9 mouse cellular contexts compared by ENCODE assay signal in genomic region chr2:84851130-84852040, GRCm38 (mm10). TPM values are rescaled to one million over a fixed set of nuclear protein-coding genes. Genes with fewer than 3 reads are reported as not detected.
DNase-seq lines count a peak whose midpoint lies in the region; ATAC-seq and TF ChIP-seq lines count a peak whose summit lies in the region.
"Had no signal": no experiment of that assay in that cellular context is flagged by ENCODE, and none has a peak within 500 bp of the region (broad histone marks: within the 10 kb centered on the region; RNA-seq: fewer than 3 reads in every experiment).

No protein-coding gene starts in this region.

- peak; percentile 54 for DNase-seq in ovary, adult 18-20 months (ENCODE audit: low spot score)
- DNase-seq in ovary, postnatal 10 days (ENCODE audit: low spot score), result no peak
- peak; percentile 79 for DNase-seq in lung, postnatal 10 days
- peak; percentile 77 for DNase-seq in stomach, postnatal 0 days (ENCODE audit: low spot score)
- DNase-seq in natural killer cell, adult 2 months (ENCODE audit: low spot score in 2 of 2), result no peak
- no peak for DNase-seq in spleen, postnatal 36 days (ENCODE audit: low spot score in 2 of 2)

- no peak for ATAC-seq in heart, embryonic 14.5 days (ENCODE audit: insufficient number of reproducible peaks, insufficient read depth, low FRiP score, low read depth)
- peak; percentile 80 for ATAC-seq in kidney, embryonic 16.5 days (ENCODE audit: low FRiP score, low TSS enrichment)
- peak; percentile 88 for ATAC-seq in stomach, postnatal 0 days (ENCODE audit: low FRiP score, low TSS enrichment)

- WGBS in heart, embryonic 14.5 days, result 34% methylated on average over 23 of the region's 23 CpGs
- WGBS in kidney, embryonic 16.5 days, result 40% methylated on average over 23 of the region's 23 CpGs
- 42% methylated on average over 23 of the region's 23 CpGs for WGBS in stomach, postnatal 0 days

- H3K4me3 ChIP-seq in heart, embryonic 14.5 days (ENCODE audit: control insufficient read depth in 1 of 2, insufficient read depth in 1 of 2, low read depth in 1 of 2, low read length in 2 of 2), result 0 out of 4 replicates have a peak overlapping the region, but pooled peaks of 1 of the 2 experiments have one; percentile 11
- peak overlapping the region; percentile 8; the same call in 1 of the 2 replicates for H3K4me3 ChIP-seq in kidney, embryonic 16.5 days (ENCODE audit: low read length)
- no peak overlapping the region for H3K4me3 ChIP-seq in stomach, postnatal 0 days (ENCODE audit: low read depth, low read length)

- no peaks in the 10 kb centered on the region for H3K9me3 ChIP-seq in heart, embryonic 14.5 days (ENCODE audit: control insufficient read depth, low read length)
- H3K9me3 ChIP-seq in kidney, embryonic 16.5 days (ENCODE audit: low read length), result no peaks in the 10 kb centered on the region
- H3K9me3 ChIP-seq in stomach, postnatal 0 days (ENCODE audit: control insufficient read depth, low read length), result no peaks in the 10 kb centered on the region

- no peak overlapping the region for H3K9ac ChIP-seq in heart, embryonic 14.5 days (ENCODE audit: low read length)
- H3K9ac ChIP-seq in kidney, embryonic 16.5 days (replicated peaks; ENCODE audit: low read length), result 0 out of 2 replicates have a peak overlapping the region, but pooled peaks have one; percentile 10
- no peak overlapping the region for H3K9ac ChIP-seq in stomach, postnatal 0 days (ENCODE audit: low read length)

- TF ChIP-seq CTCF in stomach, postnatal 0 days (IDR thresholded peaks at IDR 0.05; ENCODE audit: low read depth), result no peak

- no peaks in the 10 kb centered on the region for H3K27me3 ChIP-seq in heart, embryonic 14.5 days (ENCODE audit: control insufficient read depth, insufficient read depth, low read length)
- H3K27me3 ChIP-seq in kidney, embryonic 16.5 days (ENCODE audit: insufficient read depth, low read length), result no peaks in the 10 kb centered on the region
- H3K27me3 ChIP-seq in stomach, postnatal 0 days (ENCODE audit: control insufficient read depth, insufficient read depth, low read length), result no peaks in the 10 kb centered on the region

- peaks cover 72% of the 10 kb centered on the region for H3K36me3 ChIP-seq in heart, embryonic 14.5 days (ENCODE audit: control insufficient read depth, insufficient read depth, low read length)
- 0 out of 2 replicates have a peak, but pooled peaks cover 2% of the 10 kb centered on the region for H3K36me3 ChIP-seq in kidney, embryonic 16.5 days (ENCODE audit: insufficient read depth, low read length)
- 0 out of 2 replicates have a peak, but pooled peaks cover 5% of the 10 kb centered on the region for H3K36me3 ChIP-seq in stomach, postnatal 0 days (ENCODE audit: control insufficient read depth, insufficient read depth, low read length)

- peaks cover 10% of the 10 kb centered on the region in 2 experiments for H3K4me1 ChIP-seq in heart, embryonic 14.5 days (ENCODE audit: control insufficient read depth in 2 of 2, insufficient read depth in 2 of 2, low read length in 2 of 2)
- H3K4me1 ChIP-seq in kidney, embryonic 16.5 days (ENCODE audit: insufficient read depth, low read length), result peaks cover 10% of the 10 kb centered on the region
- no peaks in the 10 kb centered on the region for H3K4me1 ChIP-seq in stomach, postnatal 0 days (replicated peaks; ENCODE audit: control insufficient read depth, insufficient read depth)

- peak overlapping the region; percentile 49 for H3K4me2 ChIP-seq in heart, embryonic 14.5 days (ENCODE audit: low read length)
- H3K4me2 ChIP-seq in kidney, embryonic 16.5 days (replicated peaks; ENCODE audit: low read depth, low read length), result peak overlapping the region; percentile 40
- H3K4me2 ChIP-seq in stomach, postnatal 0 days (replicated peaks; ENCODE audit: low read depth), result peak overlapping the region; percentile 42; the same call in 1 of the 2 replicates

- no peak for TF ChIP-seq EP300 in stomach, postnatal 0 days (optimal IDR thresholded peaks at IDR 0.05)

- no peak overlapping the region for H3K27ac ChIP-seq in heart, embryonic 14.5 days (replicated peaks in 1 of 2; ENCODE audit: control insufficient read depth in 1 of 2, insufficient read depth in 1 of 2, low read depth in 2 of 2, low read length in 2 of 2)
- 0 out of 2 replicates have a peak overlapping the region, but pooled peaks have one; percentile 40 for H3K27ac ChIP-seq in kidney, embryonic 16.5 days (ENCODE audit: low read length)
- H3K27ac ChIP-seq in stomach, postnatal 0 days (replicated peaks), result peak overlapping the region; percentile 59

RNA-seq across cellular contexts. Expression of gene Slc43a1, which starts 12.7 kb away (rescaled TPM):
- 9.2 and 10.5 TPM in 2 replicates for polyA plus RNA-seq in heart, embryonic 14.5 days (2014; fragmentation: Nextera tagmentation; extraction: Ambion mirVana)
- 15.6 and 17.8 TPM in 2 replicates for polyA plus RNA-seq in kidney, embryonic 16.5 days (2015; fragmentation: Nextera tagmentation; extraction: Ambion mirVana)
- 5.1 and 5.4 TPM in 2 replicates for polyA plus RNA-seq in stomach, postnatal 0 days (2015; fragmentation: Nextera tagmentation; extraction: Ambion mirVana)

RNA-seq across cellular contexts. Expression of gene Timm10, which starts 24.6 kb away (rescaled TPM):
- 90.3 and 94.1 TPM in 2 replicates for polyA plus RNA-seq in heart, embryonic 14.5 days (2014; fragmentation: Nextera tagmentation; extraction: Ambion mirVana)
- 60.1 and 66.6 TPM in 2 replicates for polyA plus RNA-seq in kidney, embryonic 16.5 days (2015; fragmentation: Nextera tagmentation; extraction: Ambion mirVana)
- polyA plus RNA-seq in stomach, postnatal 0 days (2015; fragmentation: Nextera tagmentation; extraction: Ambion mirVana), result 37.7 and 42.3 TPM in 2 replicates

RNA-seq across cellular contexts. Expression of gene Smtnl1, which starts 28.9 kb away (rescaled TPM):
- polyA plus RNA-seq in heart, embryonic 14.5 days (2014; fragmentation: Nextera tagmentation; extraction: Ambion mirVana), result 0.11 and 0.19 TPM in 2 replicates
- 0.19 and 0.26 TPM in 2 replicates for polyA plus RNA-seq in kidney, embryonic 16.5 days (2015; fragmentation: Nextera tagmentation; extraction: Ambion mirVana)
- polyA plus RNA-seq in stomach, postnatal 0 days (2015; fragmentation: Nextera tagmentation; extraction: Ambion mirVana), result 0.05 TPM in 1 of 2 replicates, not detected in the other
- polyA plus RNA-seq: cortical plate, adult 2 months had no signal

RNA-seq across cellular contexts. Expression of gene Rtn4rl2, which starts 35.1 kb away (rescaled TPM):
- polyA plus RNA-seq in heart, embryonic 14.5 days (2014; fragmentation: Nextera tagmentation; extraction: Ambion mirVana), result 2.2 TPM in 2 replicates
- 1.0 and 1.5 TPM in 2 replicates for polyA plus RNA-seq in kidney, embryonic 16.5 days (2015; fragmentation: Nextera tagmentation; extraction: Ambion mirVana)
- 0.41 and 0.53 TPM in 2 replicates for polyA plus RNA-seq in stomach, postnatal 0 days (2015; fragmentation: Nextera tagmentation; extraction: Ambion mirVana)

RNA-seq across cellular contexts. Expression of gene Ube2l6, which starts 52.8 kb away (rescaled TPM):
- polyA plus RNA-seq in heart, embryonic 14.5 days (2014; fragmentation: Nextera tagmentation; extraction: Ambion mirVana), result 59.4 and 82.6 TPM in 2 replicates
- 44.0 and 46.9 TPM in 2 replicates for polyA plus RNA-seq in kidney, embryonic 16.5 days (2015; fragmentation: Nextera tagmentation; extraction: Ambion mirVana)
- polyA plus RNA-seq in stomach, postnatal 0 days (2015; fragmentation: Nextera tagmentation; extraction: Ambion mirVana), result 27.6 and 28.6 TPM in 2 replicates

Comparison
In these comparisons a context has a peak if more than half of its experiments do, and no peak if none do; other contexts are left out.
1. DNase-seq: peak in ovary, adult 18-20 months (single experiment), lung, postnatal 10 days (single experiment) and stomach, postnatal 0 days (single experiment); none in ovary, postnatal 10 days (single experiment), natural killer cell, adult 2 months (0 of 2) and spleen, postnatal 36 days (0 of 2).
2. H3K27ac ChIP-seq: peak in kidney, embryonic 16.5 days (single experiment) and stomach, postnatal 0 days (single experiment); none in heart, embryonic 14.5 days (0 of 2).
3. Peak in every context shown above with its lines, with median percentiles within 50 percentile points of each other: H3K4me2 ChIP-seq.